Mouse (Mus musculus) cerebellum, adult 2 months (tissue): ENCODE measurements around the gene Gm28374. TPM values are rescaled to one million over a fixed set of nuclear protein-coding genes. Genes with fewer than 3 reads are reported as not detected.

Experiments used
- DNase-seq, 2 experiments: peaks; one replicate each; pipeline ENCODE4 v3.0.0; 2021
- H3K27ac ChIP-seq: fragments of 200-500 bp; 2 replicates; pipeline ENCODE4 v1.5.1; 2012; ENCODE audit warnings: low read length, control low read depth, inconsistent platforms; ENCODE audit not compliant: insufficient read depth
- H3K27me3 ChIP-seq: fragments of 200-500 bp; 2 replicates; pipeline ENCODE4 v1.6.1; 2012; ENCODE audit warnings: inconsistent platforms, mild to moderate bottlenecking, low read length, moderate library complexity; ENCODE audit not compliant: control insufficient read depth, insufficient read depth
- H3K4me1 ChIP-seq: fragments of 200-500 bp; 2 replicates; pipeline ENCODE4 v1.6.1; 2011; ENCODE audit warnings: low read length; ENCODE audit not compliant: control insufficient read depth, insufficient read depth
- H3K4me3 ChIP-seq: fragments of 200-500 bp; replicated peaks from 2 replicates; pipeline ENCODE3; 2011; ENCODE audit warnings: mild to moderate bottlenecking, low read depth, low read length, control low read depth; ENCODE audit not compliant: insufficient read depth
- CTCF ChIP-seq: fragments of 200-500 bp; IDR thresholded peaks from 2 replicates; pipeline ENCODE4 v1.5.1; 2011; ENCODE audit warnings: low read depth, mild to moderate bottlenecking, control low read depth, low read length, moderate library complexity, borderline replicate concordance; ENCODE audit not compliant: insufficient read depth
- POLR2A ChIP-seq: fragments of 200-500 bp; IDR thresholded peaks from 2 replicates; pipeline ENCODE4 v1.6.1; 2011; ENCODE audit warnings: low read length, control low read depth, borderline replicate concordance; ENCODE audit not compliant: insufficient read depth
- WGBS: fragments of 180-500 bp; shearing (Covaris S2); methylation state at CpG from one replicate; pipeline ENCODE4 v1.1.7; 2018; 5-methylcytosine and 5-hydroxymethylcytosine counted together
- polyA plus RNA-seq: library from polyadenylated mRNA; depleted of rRNA; stranded (reverse); fragments of >200 nt; gene quantifications from 2 replicates; pipeline ENCODE4 v1.2.3, GENCODE M21; 2012

The Gm28374 gene
- polyA plus RNA-seq, 1 experiment, result 1.3 TPM

DNA sequence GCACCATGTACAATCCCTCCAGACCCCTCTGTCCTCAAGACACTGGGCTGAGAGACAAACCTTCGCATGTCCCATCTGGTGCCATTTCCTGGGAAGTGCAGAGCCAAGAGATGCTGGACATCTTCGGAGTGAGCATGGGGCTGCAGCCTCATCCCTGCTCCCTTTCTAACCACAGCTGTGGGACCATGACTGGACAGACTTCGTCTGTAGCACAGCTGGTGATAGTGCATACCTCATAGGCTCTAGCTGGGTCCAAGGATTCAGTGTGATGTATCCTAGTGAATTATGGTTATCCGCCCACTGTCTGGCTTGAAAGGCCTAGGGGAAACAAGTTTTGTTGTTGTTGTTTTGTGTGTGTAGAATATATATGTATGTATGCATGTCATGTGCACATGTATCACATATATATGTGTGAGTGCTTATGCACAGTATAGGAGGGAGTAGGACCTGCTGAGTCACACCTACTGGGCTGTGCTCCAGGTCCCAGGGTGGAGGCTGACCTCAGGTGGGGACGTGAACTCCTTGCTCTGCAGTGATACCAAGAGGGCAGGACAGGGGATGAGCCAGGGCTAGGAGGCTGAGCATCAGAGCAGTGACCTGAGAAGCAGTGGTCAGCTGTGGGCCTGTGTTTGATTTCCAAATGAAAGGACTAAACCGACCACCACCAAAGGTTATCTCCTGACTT is 20.3 kb upstream of the Gm28374 start:
- no peak for DNase-seq
- H3K4me3 ChIP-seq, result no peak overlapping the region
- 68% methylated on average over 6 of the region's 6 CpGs for WGBS
- no peak overlapping the region for H3K27ac ChIP-seq
- H3K27me3 ChIP-seq, result no peaks in the 10 kb centered on the region
- H3K4me1 ChIP-seq, result no peaks in the 10 kb centered on the region
- no peak for TF ChIP-seq POLR2A
- TF ChIP-seq CTCF, result no peak

DNA sequence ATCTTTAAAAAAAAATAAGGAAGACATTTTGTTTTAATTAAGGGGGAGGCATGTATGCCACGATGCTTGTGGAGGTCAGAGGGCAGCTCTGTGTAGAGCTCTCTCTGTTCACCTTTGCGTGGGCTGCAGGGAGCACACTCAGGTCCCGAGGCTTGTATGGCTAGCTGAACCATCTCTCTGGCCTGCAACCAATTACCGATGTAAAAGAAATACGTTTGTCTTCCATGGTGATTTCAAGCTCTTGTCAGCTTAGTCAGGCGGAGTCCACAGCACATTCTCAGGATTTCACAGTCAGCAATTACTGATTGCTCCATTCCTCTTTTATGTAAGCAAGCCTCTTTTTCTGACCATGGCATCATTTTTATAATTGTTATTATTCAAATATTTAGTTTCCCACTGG is 19.1 kb upstream of the Gm28374 start:
- Histone ChIP-seq H3K27me3 (no peaks in the 10 kb centered on the region), H3K4me3 (no peak overlapping the region), H3K27ac (no peak overlapping the region), H3K4me1 (no peaks in the 10 kb centered on the region)
- no peak for DNase-seq
- no peak for TF ChIP-seq CTCF
- no peak for TF ChIP-seq POLR2A
- 75% methylated on average over 6 of the region's 6 CpGs for WGBS

DNA sequence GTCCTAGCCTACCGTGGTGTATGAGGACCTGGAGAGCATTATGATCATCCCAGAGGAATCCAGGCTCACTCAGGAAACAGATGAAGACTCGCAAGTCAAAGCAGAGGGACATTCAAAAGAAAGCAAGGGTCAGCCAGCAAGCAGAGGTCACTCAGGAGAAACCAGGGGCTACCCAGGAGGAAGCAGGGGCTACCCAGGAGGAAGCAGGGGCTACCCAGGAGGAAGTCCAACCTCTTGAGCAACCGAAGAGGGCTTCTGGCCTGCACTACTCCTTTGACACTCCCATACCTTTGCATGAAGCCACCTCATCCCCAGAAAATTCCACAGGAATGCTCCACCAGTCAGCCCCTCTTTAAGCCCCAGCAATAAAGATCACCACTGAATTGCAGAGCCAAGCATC is 15.8 kb upstream of the Gm28374 start:
- no peak for TF ChIP-seq POLR2A
- no peak for TF ChIP-seq CTCF
- no peak for DNase-seq
- no peak overlapping the region for H3K27ac ChIP-seq
- WGBS, result 84% methylated on average over 3 of the region's 3 CpGs
- no peaks in the 10 kb centered on the region for H3K4me1 ChIP-seq
- no peak overlapping the region for H3K4me3 ChIP-seq
- H3K27me3 ChIP-seq, result no peaks in the 10 kb centered on the region

DNA sequence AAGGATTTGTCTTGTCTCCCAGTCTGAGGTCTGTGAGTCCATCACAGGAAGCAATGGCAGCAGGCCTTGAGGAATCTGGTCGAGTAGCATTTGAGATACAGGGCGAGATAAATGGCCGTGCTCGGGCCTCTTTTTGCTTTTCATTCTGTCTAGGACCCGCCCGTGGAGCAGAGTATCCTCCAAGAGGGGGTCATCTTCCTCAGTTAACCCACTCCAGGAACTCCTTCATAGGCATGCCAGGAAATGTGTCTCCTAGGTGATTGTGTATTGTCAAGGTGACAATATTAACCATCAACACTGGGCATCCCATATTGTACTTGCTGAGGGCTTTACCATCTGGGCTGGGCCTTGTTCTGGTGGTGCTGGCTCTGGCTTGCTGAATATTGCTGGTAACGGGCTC is 12.1 kb upstream of the Gm28374 start, which contains the start of gene AC131692.1:
AC131692.1 (plus strand) TSS at position 301 of the 400 bp plus-strand sequence.
- no peaks in the 10 kb centered on the region for H3K4me1 ChIP-seq
- no peak for DNase-seq
- H3K4me3 ChIP-seq, result no peak within 1 kb of the TSS
- H3K27me3 ChIP-seq, result no peaks in the 10 kb centered on the region
- no peak for TF ChIP-seq CTCF
- no peak for TF ChIP-seq POLR2A
- 83% methylated on average over 7 of the region's 7 CpGs for WGBS
- no peak within 1 kb of the TSS for H3K27ac ChIP-seq

DNA sequence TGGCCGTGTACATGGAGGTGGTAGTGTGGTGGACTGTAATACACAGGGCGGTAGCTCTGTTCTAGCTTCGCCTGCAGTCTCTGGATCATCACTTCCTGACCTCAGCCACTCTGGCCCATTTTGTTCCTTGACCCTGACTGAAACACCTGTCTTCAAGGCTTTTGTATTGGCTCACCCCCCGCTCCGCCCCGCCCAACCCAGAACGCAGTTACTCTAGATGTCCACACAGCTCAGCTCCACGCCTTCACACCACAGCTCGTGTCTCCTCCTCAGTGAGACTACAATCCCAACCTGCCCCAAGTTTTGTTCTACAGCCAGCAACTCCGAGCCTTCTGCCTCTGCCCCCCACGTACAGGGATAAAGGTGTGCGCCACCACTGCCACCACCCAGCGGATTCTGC is 6.8 kb upstream of the Gm28374 start:
- 0 out of 2 replicates have a peak, but pooled peaks cover 1% of the 10 kb centered on the region for H3K4me1 ChIP-seq
- 94% methylated on average over 13 of the region's 13 CpGs for WGBS
- no peak overlapping the region for H3K4me3 ChIP-seq
- no peak for TF ChIP-seq CTCF
- no peak for TF ChIP-seq POLR2A
- H3K27me3 ChIP-seq, result no peaks in the 10 kb centered on the region
- no peak overlapping the region for H3K27ac ChIP-seq
- DNase-seq, result no peak

DNA sequence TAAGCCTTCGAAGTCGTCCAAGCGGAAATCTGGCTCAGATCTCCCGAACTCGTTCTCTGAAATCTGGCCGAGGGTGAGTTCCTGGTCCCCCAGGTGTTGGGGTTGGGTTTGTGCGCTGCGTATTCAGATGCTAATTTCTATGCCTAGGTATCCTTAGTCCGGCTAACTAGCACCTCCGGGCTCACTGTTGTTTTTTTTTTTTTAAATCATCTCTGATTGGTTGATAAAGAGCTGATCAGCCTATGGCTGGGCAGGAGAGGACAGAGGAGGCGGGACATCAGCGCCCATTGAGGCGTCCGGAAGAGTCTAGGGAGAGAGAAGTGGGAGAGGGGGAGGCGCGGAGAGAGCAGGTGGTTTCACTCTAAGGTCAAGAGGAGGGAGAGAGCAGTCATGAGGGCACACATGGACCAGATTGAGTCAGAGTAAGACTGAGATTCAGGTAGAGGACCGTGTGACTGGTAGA is 3.4 kb upstream of the Gm28374 start:
- under 1% methylated on average over 17 of the region's 17 CpGs for WGBS
- H3K4me3 ChIP-seq, result no peak overlapping the region
- TF ChIP-seq CTCF (no peak), POLR2A (no peak)

DNA sequence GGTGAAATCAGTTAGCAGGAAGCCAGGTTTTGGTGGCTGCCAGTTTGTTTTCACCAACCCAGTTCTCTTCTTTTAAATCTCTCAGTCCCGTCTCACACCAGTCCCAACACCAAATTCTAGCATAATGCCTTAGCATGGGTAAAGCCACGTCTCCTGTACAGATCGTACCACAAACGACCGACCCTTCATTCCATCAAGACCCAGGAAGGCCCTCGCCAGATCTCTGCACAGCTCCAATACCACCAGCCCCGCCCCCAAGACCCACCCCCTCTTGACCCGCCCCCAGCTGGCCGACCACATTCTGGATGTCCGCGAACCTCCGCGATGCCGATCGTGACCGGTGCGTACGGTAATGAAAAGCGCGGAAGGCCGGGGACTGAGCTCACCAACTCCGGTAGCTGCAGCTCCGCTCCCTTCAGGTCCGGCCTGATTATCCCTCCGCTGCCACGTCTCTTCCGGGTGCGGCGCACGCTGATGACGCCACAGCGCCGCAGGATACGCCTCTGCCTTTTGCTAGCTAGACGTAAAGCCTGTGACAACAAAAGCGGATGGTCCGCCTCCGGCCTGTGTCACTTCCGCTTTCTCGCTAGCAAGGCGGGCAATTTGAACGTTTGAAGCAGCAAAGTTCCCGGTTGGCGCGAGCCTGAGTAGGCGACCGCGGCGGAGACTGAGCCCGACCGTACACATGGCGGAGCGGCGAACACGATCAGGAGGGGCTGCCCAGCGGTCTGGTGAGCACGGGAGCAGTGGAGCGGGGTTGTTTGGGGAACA is 2.6 kb upstream of the Gm28374 start, which contains the start of the genes Zfpl1 and Cdca5:
Zfpl1 (minus strand) TSS at position 479 of the 771 bp plus-strand sequence.
Cdca5 (plus strand) TSS at position 506 of the 771 bp plus-strand sequence.
- Histone ChIP-seq H3K4me1 (0 out of 2 replicates have a peak, but pooled peaks cover 3% of the 10 kb centered on the region), H3K27me3 (no peaks in the 10 kb centered on the region), H3K27ac (no peak within 1 kb of the TSS), H3K4me3 (peak within 1 kb of the TSS; percentile 82)
- under 1% methylated on average over 58 of the region's 58 CpGs for WGBS
- peak; percentile 98 to 99 for DNase-seq
- no peak for TF ChIP-seq CTCF
- TF ChIP-seq POLR2A, result peak; percentile 53; the same call in 1 of the 2 replicates

More for the DNA sequence above, 3.4 kb upstream of the Gm28374 start:
- peak in 1 of 2 experiments; percentile 18 for DNase-seq
- Histone ChIP-seq H3K27me3 (no peaks in the 10 kb centered on the region), H3K27ac (no peak overlapping the region), H3K4me1 (0 out of 2 replicates have a peak, but pooled peaks cover 3% of the 10 kb centered on the region)

DNA sequence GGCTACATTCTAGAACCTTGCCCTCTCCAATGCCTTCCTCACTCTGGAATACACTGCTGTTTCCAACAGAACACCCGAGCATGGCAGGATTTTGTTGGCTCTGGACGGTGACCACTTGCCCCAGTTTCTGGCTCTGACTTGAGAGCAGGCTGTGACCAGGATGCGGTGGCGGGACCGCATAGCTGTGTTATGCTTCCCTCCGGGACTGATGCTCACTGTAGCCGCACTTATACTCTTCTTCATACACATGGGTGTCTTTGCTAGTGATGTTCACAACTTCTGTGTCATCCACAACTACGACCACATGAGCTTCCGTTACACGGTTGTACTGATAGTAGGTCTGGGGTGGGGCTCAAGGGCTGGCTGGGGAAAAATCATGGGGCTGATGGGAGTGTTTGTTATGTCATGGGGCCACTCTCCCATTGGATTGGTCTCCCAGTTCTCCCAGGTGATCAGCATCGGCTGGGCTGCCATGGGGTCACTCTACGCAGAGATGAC is 2.0 kb downstream of the Gm28374 start, which contains the start of gene Tmem262:
Tmem262 (plus strand) TSS at position 51 of the 498 bp plus-strand sequence.
- Histone ChIP-seq H3K4me3 (no peak within 1 kb of the TSS), H3K27ac (no peak within 1 kb of the TSS), H3K4me1 (peaks cover 8% of the 10 kb centered on the region), H3K27me3 (no peaks in the 10 kb centered on the region)
- no peak for DNase-seq
- WGBS, result 90% methylated on average over 12 of the region's 12 CpGs
- TF ChIP-seq POLR2A (no peak), CTCF (no peak)
